Mouse (Mus musculus) C2C12 (cell line): ENCODE data around the gene Ikbke.

Experiments used
- CTCF ChIP-seq: IDR thresholded peaks from one replicate; pipeline ENCODE4 v1.5.1; 2011; ENCODE audit not compliant: control insufficient read depth, insufficient read depth, insufficient read length
- MAX ChIP-seq: IDR thresholded peaks from one replicate; pipeline ENCODE4 v1.6.1; 2011; ENCODE audit warnings: mild to moderate bottlenecking, control low read depth
- USF1 ChIP-seq: IDR thresholded peaks from one replicate; pipeline ENCODE4 v1.6.1; 2011; ENCODE audit warnings: low read depth, mild to moderate bottlenecking, control low read depth, moderate library complexity

GRCm38 (mm10) chr1:131327167-131327566 lies 47.8 kb upstream of the Ikbke start:
- TF ChIP-seq CTCF (no peak), USF1 (no peak), MAX (no peak)
